In the genomic region with DNA sequence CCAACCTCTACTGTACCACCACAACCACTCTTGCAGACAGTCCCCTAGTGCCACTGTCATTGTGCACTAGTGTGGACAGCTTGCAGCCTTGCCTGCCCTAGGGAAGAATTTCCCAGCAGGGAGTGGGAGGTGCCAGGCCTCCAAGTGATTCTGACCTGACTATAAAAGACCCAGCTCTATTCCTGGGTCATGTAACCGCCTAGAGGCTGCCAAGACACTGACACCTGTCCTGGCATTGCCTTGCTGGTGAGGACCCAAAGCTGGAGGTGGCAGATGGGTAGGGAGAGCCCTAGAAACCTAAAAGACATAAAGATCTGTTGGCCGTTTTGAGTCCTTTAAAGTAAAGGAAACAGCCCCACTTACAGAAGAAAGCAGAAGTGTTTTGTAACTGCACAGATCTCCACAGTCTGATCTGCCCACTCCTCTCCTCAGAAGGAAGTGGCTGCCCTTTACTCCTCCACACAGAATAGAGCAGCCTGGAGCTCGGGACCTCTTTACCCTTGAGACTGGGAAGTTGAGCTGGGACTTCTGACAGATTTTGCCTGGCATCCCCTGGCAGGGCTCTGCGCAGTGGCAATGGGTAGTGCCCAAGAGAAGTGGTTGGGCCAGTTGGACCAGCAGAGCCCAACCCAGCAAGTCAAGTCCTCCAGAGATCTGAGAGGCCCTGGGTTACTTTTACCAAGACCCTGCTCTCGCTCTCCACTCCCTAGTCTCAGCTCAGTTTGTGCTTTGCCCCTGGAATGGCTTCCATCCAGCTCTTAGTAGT, we compare ENCODE assay signal across 8 mouse cellular contexts. TPM values are rescaled to one million over a fixed set of nuclear protein-coding genes. Genes with fewer than 3 reads are reported as not detected.
DNase-seq lines count a peak whose midpoint lies in the region.

No protein-coding gene starts in this region.

- H3K36me3 ChIP-seq in forebrain, embryonic 10.5 days (replicated peaks) = no peaks in the 10 kb centered on the region

- H3K9me3 ChIP-seq in forebrain, embryonic 10.5 days = no peaks in the 10 kb centered on the region

- H3K27ac ChIP-seq in forebrain, embryonic 10.5 days = no peak overlapping the region

- DNase-seq in adrenal gland, postnatal 14 days = peak; percentile 49
- no peak for DNase-seq in adrenal gland, adult 2 months
- DNase-seq in urinary bladder, postnatal 25 days (ENCODE audit: low spot score) = peak; percentile 40
- no peak for DNase-seq in urinary bladder, adult 2 months (ENCODE audit: low spot score)
- DNase-seq in lung, adult 18-20 months = peak; percentile 85 to 90
- no peak for DNase-seq in forebrain, embryonic 10.5 days (ENCODE audit: extremely low spot score, low spot score)
- DNase-seq in ovary, postnatal 14 days (ENCODE audit: low spot score) = no peak
- DNase-seq in testis, postnatal 14 days (ENCODE audit: low spot score) = no peak

- WGBS in forebrain, embryonic 10.5 days = 74% methylated on average over 5 of the region's 5 CpGs

- H3K4me1 ChIP-seq in forebrain, embryonic 10.5 days = peaks cover 37% of the 10 kb centered on the region

- peaks cover 16% of the 10 kb centered on the region for H3K27me3 ChIP-seq in forebrain, embryonic 10.5 days (ENCODE audit: poor library complexity, severe bottlenecking)

- H3K4me3 ChIP-seq in forebrain, embryonic 10.5 days = no peak overlapping the region

RNA-seq across cellular contexts. Expression of gene Prkcd, which starts 5.0 kb away (rescaled TPM):
- 133 and 145 TPM in 2 replicates for total RNA-seq in adrenal gland, postnatal 14 days (2021)
- total RNA-seq in adrenal gland, adult 2 months (2021) = 100 to 1,000 TPM in 1 of 2 experiments, 10 to 100 TPM in 1; 83.4 to 367 TPM
- 266 and 407 TPM in 2 replicates for polyA plus RNA-seq in adrenal gland, adult 2 months (2012; rRNA removed)
- polyA plus RNA-seq in urinary bladder, adult 2 months (2012; rRNA removed) = 85.8 and 105 TPM in 2 replicates
- polyA plus RNA-seq in forebrain, embryonic 10.5 days (2016; fragmentation: Nextera tagmentation; extraction: Ambion mirVana) = 23.6 and 24.8 TPM in 2 replicates

RNA-seq across cellular contexts. Expression of gene Rft1, which starts 23.2 kb away (rescaled TPM):
- 20.8 and 23.9 TPM in 2 replicates for total RNA-seq in adrenal gland, postnatal 14 days (2021)
- total RNA-seq in adrenal gland, adult 2 months (2021) = 10 to 100 TPM; 24.7 to 25.4 TPM
- 16.3 and 17.1 TPM in 2 replicates for polyA plus RNA-seq in adrenal gland, adult 2 months (2012; rRNA removed)
- polyA plus RNA-seq in urinary bladder, adult 2 months (2012; rRNA removed) = 17.2 and 17.6 TPM in 2 replicates
- polyA plus RNA-seq in forebrain, embryonic 10.5 days (2016; fragmentation: Nextera tagmentation; extraction: Ambion mirVana) = 12.7 and 14.7 TPM in 2 replicates

Comparison
In these comparisons a context has a peak if more than half of its experiments do, and no peak if none do; other contexts are left out.
1. DNase-seq: peak in adrenal gland, postnatal 14 days (single experiment), urinary bladder, postnatal 25 days (single experiment) and lung, adult 18-20 months (2 of 2); none in adrenal gland, adult 2 months (single experiment), urinary bladder, adult 2 months (single experiment), forebrain, embryonic 10.5 days (single experiment), ovary, postnatal 14 days (single experiment) and testis, postnatal 14 days (single experiment).